Mouse (Mus musculus) adrenal gland, postnatal 25 days (tissue): ENCODE results near the gene Grap2. TPM values are rescaled to one million over a fixed set of nuclear protein-coding genes. Genes with fewer than 3 reads are reported as not detected.
"Not testable (repeated sequence)": the region's sequence is repeated elsewhere in the genome, so short reads cannot be mapped to it uniquely, and the experiment has no call there.

Experiments
- DNase-seq: peaks from one replicate; pipeline ENCODE4 v3.0.0; 2021; ENCODE audit warnings: mixed read lengths
- total RNA-seq: library from RNA; stranded (reverse); gene quantifications from 2 replicates; pipeline ENCODE4 v1.2.3, GENCODE M21; 2021

Gene Grap2
- total RNA-seq, 1 experiment from 2014 or later: 0.49 TPM

- no peak for DNase-seq
These were observed 5.3 kb upstream of the Grap2 start for GRCm38 (mm10) chr15:80567139-80567538.

GRCm38 (mm10) chr15:80567731-80568130 is 4.7 kb upstream of the Grap2 start:
- no peak for DNase-seq

- no peak for DNase-seq
These were observed 3.2 kb upstream of the Grap2 start for GRCm38 (mm10) chr15:80569205-80569604.

- no peak for DNase-seq
These were observed 2.2 kb upstream of the Grap2 start for GRCm38 (mm10) chr15:80570226-80570625.

GRCm38 (mm10) chr15:80571611-80572010 is 783 bp upstream of the Grap2 start:
- DNase-seq: no peak

GRCm38 (mm10) chr15:80572811-80573520 is 572 bp downstream of the Grap2 start:
- DNase-seq: no peak

- DNase-seq: no peak
These were observed 2.0 kb downstream of the Grap2 start for GRCm38 (mm10) chr15:80574211-80575040.

GRCm38 (mm10) chr15:80575817-80576370 is 3.5 kb downstream of the Grap2 start:
- DNase-seq: no peak

GRCm38 (mm10) chr15:80576415-80576994 is 4.1 kb downstream of the Grap2 start:
- no peak for DNase-seq

GRCm38 (mm10) chr15:80577166-80577960 is 5.0 kb downstream of the Grap2 start:
- DNase-seq: no peak

- no peak for DNase-seq
These were observed 6.7 kb downstream of the Grap2 start for GRCm38 (mm10) chr15:80579121-80579520.

GRCm38 (mm10) chr15:80580585-80580984 is 8.2 kb downstream of the Grap2 start:
- not testable (repeated sequence) for DNase-seq

- peak; percentile 32 for DNase-seq
These were observed 10.4 kb downstream of the Grap2 start for GRCm38 (mm10) chr15:80582581-80583495.

GRCm38 (mm10) chr15:80586296-80586695 is 13.9 kb downstream of the Grap2 start:
- no peak for DNase-seq

- no peak for DNase-seq
These were observed 18.2 kb downstream of the Grap2 start for GRCm38 (mm10) chr15:80590641-80591040.

- DNase-seq: no peak
These were observed 20.3 kb downstream of the Grap2 start for GRCm38 (mm10) chr15:80592737-80593136.

GRCm38 (mm10) chr15:80593877-80594276 is 21.5 kb downstream of the Grap2 start:
- DNase-seq: no peak

GRCm38 (mm10) chr15:80598750-80599149 is 26.4 kb downstream of the Grap2 start:
- DNase-seq: no peak

- peak; percentile 54 for DNase-seq
These were observed 26.9 kb downstream of the Grap2 start for GRCm38 (mm10) chr15:80599213-80599750.

- no peak for DNase-seq
These were observed 27.4 kb downstream of the Grap2 start for GRCm38 (mm10) chr15:80599843-80600242.

- no peak for DNase-seq
These were observed 29.1 kb downstream of the Grap2 start for GRCm38 (mm10) chr15:80601456-80601855.
